Mouse (Mus musculus) B cell, adult 2 months (primary cell): ENCODE data around the gene Tac4.

ENCODE experiments used
- DNase-seq, 2 experiments: peaks; one replicate each; pipeline ENCODE4 v3.0.0; 2022

Gene Tac4

DNA sequence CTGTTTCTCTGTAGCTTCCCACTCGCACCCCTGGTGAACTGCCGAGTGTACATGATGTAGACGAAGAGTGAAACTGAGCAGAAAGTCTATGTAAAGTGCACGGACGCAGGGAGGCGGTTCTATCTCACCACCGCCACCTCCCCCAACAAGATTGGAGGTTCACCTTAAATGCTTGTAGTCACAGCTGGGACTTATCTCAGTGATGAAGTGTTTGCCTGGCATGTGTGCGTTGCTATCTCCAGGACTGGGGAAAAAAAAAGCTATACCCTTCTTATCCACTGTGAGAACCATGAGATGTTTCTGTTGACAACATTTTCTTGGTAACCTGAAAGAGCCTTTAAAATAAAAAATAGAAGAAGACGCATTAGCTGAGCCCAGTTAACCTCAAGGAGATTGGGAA lies 56.8 kb downstream of the Tac4 start:
- DNase-seq, result no peak
